Mouse (Mus musculus) heart, postnatal 0 days (tissue): Measurements from ENCODE around the gene Ryr2. TPM values are rescaled to one million over a fixed set of nuclear protein-coding genes. Genes with fewer than 3 reads are reported as not detected.

Experiments
- ATAC-seq: fragments of 200-750 bp; cut with Nextera tagmentation; 2 replicates; pipeline ENCODE4 v1.8.0; 2017; ENCODE audit warnings: low read depth, moderate number of reproducible peaks, moderate library complexity; ENCODE audit not compliant: insufficient read depth
- DNase-seq: peaks from one replicate; pipeline ENCODE4 v3.0.0-alpha.2; 2016; ENCODE audit warnings: low spot score
- H3K27ac ChIP-seq: fragments of 300-500 bp; sonication (generic); 2 replicates; pipeline ENCODE4 v1.5.1; 2014; ENCODE audit warnings: low read depth, mild to moderate bottlenecking
- H3K27me3 ChIP-seq: fragments of 300-500 bp; sonication (generic); 2 replicates; pipeline ENCODE4 v1.6.1; 2014; ENCODE audit warnings: low read length, mixed read lengths; ENCODE audit not compliant: control insufficient read depth, insufficient read depth
- H3K36me3 ChIP-seq: fragments of 300-500 bp; sonication (generic); replicated peaks from 2 replicates; pipeline ENCODE4 v1.6.1; 2014; ENCODE audit warnings: low read length, mixed read lengths; ENCODE audit not compliant: control insufficient read depth, insufficient read depth
- H3K4me1 ChIP-seq: fragments of 300-500 bp; sonication (generic); 2 replicates; pipeline ENCODE4 v1.6.1; 2014; ENCODE audit warnings: antibody characterized with exemption; ENCODE audit not compliant: control insufficient read depth, insufficient read depth
- H3K4me2 ChIP-seq: fragments of 300-500 bp; sonication (generic); 2 replicates; pipeline ENCODE4 v1.6.1; 2014; ENCODE audit warnings: low read depth, mild to moderate bottlenecking, low read length, moderate library complexity
- H3K4me3 ChIP-seq: fragments of 300-500 bp; sonication (generic); 2 replicates; pipeline ENCODE4 v1.5.1; 2014; ENCODE audit warnings: low read depth, low read length
- H3K9ac ChIP-seq: fragments of 300-500 bp; sonication (generic); replicated peaks from 2 replicates; pipeline ENCODE4 v1.6.1; 2014; ENCODE audit warnings: low read depth, low read length, mixed read lengths
- H3K9me3 ChIP-seq: fragments of 300-500 bp; sonication (generic); replicated peaks from 2 replicates; pipeline ENCODE4 v1.6.1; 2016; ENCODE audit warnings: low read length; ENCODE audit not compliant: control insufficient read depth
- CTCF ChIP-seq: IDR thresholded peaks from 2 replicates; pipeline ENCODE4 v1.5.1; 2016; ENCODE audit warnings: antibody characterized with exemption, control low read depth, low read depth
- EP300 ChIP-seq: IDR thresholded peaks from 2 replicates; pipeline ENCODE4 v1.6.1; 2016; ENCODE audit warnings: antibody characterized with exemption, low read depth
- WGBS: fragments of 180-500 bp; shearing (Covaris S2); extraction: QIAGEN DNeasy Blood & Tissue Kit; methylation state at CpG from one replicate; pipeline ENCODE4 v1.1.7; 2014; 5-methylcytosine and 5-hydroxymethylcytosine counted together
- polyA plus RNA-seq: library from polyadenylated mRNA; unstranded; fragments of >200 nt; fragmentation: Nextera tagmentation; extraction: Ambion mirVana; gene quantifications from 2 replicates; pipeline ENCODE4 v1.2.1, GENCODE M21; 2015
- total RNA-seq: library from RNA; depleted of rRNA; stranded (reverse); fragments of >200 nt; gene quantifications from 2 replicates; pipeline ENCODE4 v1.2.3, GENCODE M21; 2014; ENCODE audit warnings: low replicate concordance

The Ryr2 gene
- total and polyA plus RNA-seq, 2 experiments from 2014 or later, result 61.4 to 396 TPM

- Histone ChIP-seq H3K27ac (no peak overlapping the region), H3K4me2 (no peak overlapping the region), H3K4me1 (no peaks in the 10 kb centered on the region), H3K36me3 (peaks cover 29% of the 10 kb centered on the region), H3K9me3 (no peaks in the 10 kb centered on the region), H3K27me3 (no peaks in the 10 kb centered on the region), H3K4me3 (no peak overlapping the region), H3K9ac (no peak overlapping the region)
- DNase-seq, result no peak
- 70% methylated on average over 1 of the region's 1 CpGs for WGBS
- no peak for ATAC-seq
- no peak for TF ChIP-seq CTCF
- no peak for TF ChIP-seq EP300
Observed at GRCm38 (mm10) chr13:11644846-11645245, 461.9 kb downstream of the Ryr2 start.

- WGBS, result 77% methylated on average over 5 of the region's 5 CpGs
- H3K27ac ChIP-seq, result no peak overlapping the region
- peaks cover 55% of the 10 kb centered on the region for H3K36me3 ChIP-seq
- no peak overlapping the region for H3K4me2 ChIP-seq
- no peaks in the 10 kb centered on the region for H3K27me3 ChIP-seq
- H3K9ac ChIP-seq, result no peak overlapping the region
- TF ChIP-seq CTCF (no peak), EP300 (no peak)
- ATAC-seq (no peak), DNase-seq (no peak)
- H3K4me1 ChIP-seq, result no peaks in the 10 kb centered on the region
- no peak overlapping the region for H3K4me3 ChIP-seq
- H3K9me3 ChIP-seq, result no peaks in the 10 kb centered on the region
Observed at GRCm38 (mm10) chr13:11636383-11636782, 470.4 kb downstream of the Ryr2 start.

GRCm38 (mm10) chr13:11624513-11624912 lies 482.2 kb downstream of the Ryr2 start:
- Histone ChIP-seq H3K36me3 (peaks cover 33% of the 10 kb centered on the region), H3K9ac (no peak overlapping the region), H3K4me3 (no peak overlapping the region), H3K9me3 (no peaks in the 10 kb centered on the region), H3K27ac (no peak overlapping the region), H3K4me2 (no peak overlapping the region), H3K4me1 (no peaks in the 10 kb centered on the region), H3K27me3 (no peaks in the 10 kb centered on the region)
- TF ChIP-seq EP300, result no peak
- TF ChIP-seq CTCF, result no peak
- WGBS, result 81% methylated on average over 7 of the region's 7 CpGs
- DNase-seq (no peak), ATAC-seq (no peak)

- H3K36me3 ChIP-seq, result peaks cover 84% of the 10 kb centered on the region
- WGBS, result 66% methylated on average over 9 of the region's 9 CpGs
Observed at GRCm38 (mm10) chr13:11595431-11595830, 511.3 kb downstream of the Ryr2 start.

GRCm38 (mm10) chr13:11585283-11585682 lies 521.5 kb downstream of the Ryr2 start:
- Histone ChIP-seq H3K9me3 (no peaks in the 10 kb centered on the region), H3K27ac (no peak overlapping the region), H3K27me3 (no peaks in the 10 kb centered on the region), H3K4me2 (no peak overlapping the region), H3K4me1 (no peaks in the 10 kb centered on the region), H3K9ac (no peak overlapping the region), H3K4me3 (no peak overlapping the region), H3K36me3 (peaks cover 65% of the 10 kb centered on the region)
- TF ChIP-seq CTCF, result no peak
- no peak for TF ChIP-seq EP300
- DNase-seq, result no peak
- no peak for ATAC-seq
- 28% methylated on average over 7 of the region's 7 CpGs for WGBS

More at GRCm38 (mm10) chr13:11595431-11595830, 511.3 kb downstream of the Ryr2 start:
- H3K27me3 ChIP-seq, result no peaks in the 10 kb centered on the region
- no peaks in the 10 kb centered on the region for H3K4me1 ChIP-seq
- ATAC-seq (peak; percentile 25; the same call in 1 of the 2 replicates), DNase-seq (no peak)
- H3K27ac ChIP-seq, result no peak overlapping the region
- TF ChIP-seq CTCF, result no peak
- no peak for TF ChIP-seq EP300
- H3K9me3 ChIP-seq, result no peaks in the 10 kb centered on the region
- no peak overlapping the region for H3K4me3 ChIP-seq
- no peak overlapping the region for H3K4me2 ChIP-seq
- H3K9ac ChIP-seq, result no peak overlapping the region

GRCm38 (mm10) chr13:11572552-11572951 lies 534.2 kb downstream of the Ryr2 start:
- ATAC-seq (no peak), DNase-seq (no peak)
- Histone ChIP-seq H3K9me3 (no peaks in the 10 kb centered on the region), H3K36me3 (peaks cover 73% of the 10 kb centered on the region), H3K4me1 (no peaks in the 10 kb centered on the region), H3K27me3 (no peaks in the 10 kb centered on the region), H3K9ac (no peak overlapping the region), H3K27ac (no peak overlapping the region), H3K4me2 (no peak overlapping the region), H3K4me3 (no peak overlapping the region)
- TF ChIP-seq EP300 (no peak), CTCF (no peak)
- 43% methylated on average over 2 of the region's 2 CpGs for WGBS
